Mouse (Mus musculus) liver, adult 2 months (tissue): ENCODE results near the gene Fam120a.

Experiments
- CTCF ChIP-seq: fragments of 200-500 bp; IDR thresholded peaks from 2 replicates; pipeline ENCODE4 v1.5.1; 2011; ENCODE audit warnings: low read depth, low read length, control low read depth
- POLR2A ChIP-seq: fragments of 200-500 bp; IDR thresholded peaks from 2 replicates; pipeline ENCODE4 v1.6.1; 2011; ENCODE audit warnings: low read length, control low read depth; ENCODE audit not compliant: insufficient read depth; ENCODE audit errors: extremely low read depth

GRCm38 (mm10) chr13:48841905-48842592, 125.8 kb downstream of the Fam120a start:
- TF ChIP-seq CTCF (no peak), POLR2A (no peak)
